Mouse (Mus musculus) lung, adult 2 months (tissue): ENCODE data around the gene Prim2.

Source experiments
- CTCF ChIP-seq: fragments of 200-500 bp; IDR thresholded peaks from 2 replicates; pipeline ENCODE4 v1.5.1; 2011; ENCODE audit warnings: mild to moderate bottlenecking, low read length, control low read depth; ENCODE audit not compliant: insufficient read depth
- POLR2A ChIP-seq: fragments of 200-500 bp; IDR thresholded peaks from 2 replicates; pipeline ENCODE4 v1.6.1; 2011; ENCODE audit warnings: low read depth, mild to moderate bottlenecking, control low read depth, low read length, borderline replicate concordance; ENCODE audit errors: extremely low read depth

- TF ChIP-seq POLR2A = no peak
- TF ChIP-seq CTCF = no peak
Observed at GRCm38 (mm10) chr1:33593718-33594388, 75.7 kb downstream of the Prim2 start.
